Mouse (Mus musculus) kidney, postnatal 0 days (tissue): Measurements from ENCODE around the gene Aloxe3. TPM values are rescaled to one million over a fixed set of nuclear protein-coding genes. Genes with fewer than 3 reads are reported as not detected.
A peak's percentile ranks its signal among the peaks of the same experiment; 100 is the strongest.

Experiments
- ATAC-seq: fragments of 200-750 bp; cut with Nextera tagmentation; replicated peaks from 2 replicates; pipeline ENCODE4 v1.8.0; 2017; ENCODE audit warnings: low read depth, moderate number of reproducible peaks, moderate TSS enrichment, moderate library complexity; ENCODE audit not compliant: low FRiP score
- DNase-seq: peaks from one replicate; pipeline ENCODE4 v3.0.0-alpha.2; 2016; ENCODE audit warnings: low spot score
- H3K27ac ChIP-seq: fragments of 300-500 bp; sonication (generic); 2 replicates; pipeline ENCODE4 v1.5.1; 2014; ENCODE audit warnings: mild to moderate bottlenecking
- H3K27me3 ChIP-seq: fragments of 300-500 bp; sonication (generic); 2 replicates; pipeline ENCODE4 v1.6.1; 2014; ENCODE audit warnings: low read length, mixed read lengths; ENCODE audit not compliant: insufficient read depth
- H3K36me3 ChIP-seq: fragments of 300-500 bp; sonication (generic); 2 replicates; pipeline ENCODE4 v1.6.1; 2014; ENCODE audit warnings: low read length, mixed read lengths; ENCODE audit not compliant: insufficient read depth
- H3K4me1 ChIP-seq: fragments of 300-500 bp; sonication (generic); replicated peaks from 2 replicates; pipeline ENCODE4 v1.6.1; 2014; ENCODE audit warnings: antibody characterized with exemption, low read length, mixed read lengths; ENCODE audit not compliant: insufficient read depth
- H3K4me2 ChIP-seq: fragments of 300-500 bp; sonication (generic); 2 replicates; pipeline ENCODE4 v1.6.1; 2014; ENCODE audit warnings: mild to moderate bottlenecking, low read length, moderate library complexity, mixed read lengths
- H3K4me3 ChIP-seq: fragments of 300-500 bp; sonication (generic); replicated peaks from 2 replicates; pipeline ENCODE4 v1.5.1; 2014; ENCODE audit warnings: low read depth, low read length
- H3K9ac ChIP-seq: fragments of 300-500 bp; sonication (generic); 2 replicates; pipeline ENCODE4 v1.6.1; 2014; ENCODE audit warnings: low read depth, low read length
- H3K9me3 ChIP-seq: fragments of 300-500 bp; sonication (generic); replicated peaks from 2 replicates; pipeline ENCODE4 v1.6.1; 2016; ENCODE audit warnings: low read length, inconsistent platforms, mixed read lengths
- CTCF ChIP-seq: IDR thresholded peaks from 2 replicates; pipeline ENCODE4 v1.5.1; 2016; ENCODE audit warnings: antibody characterized with exemption, low read depth, mild to moderate bottlenecking, moderate library complexity
- WGBS: fragments of 180-500 bp; shearing (Covaris S2); extraction: QIAGEN DNeasy Blood & Tissue Kit; methylation state at CpG from one replicate; pipeline ENCODE4 v1.1.7; 2014; 5-methylcytosine and 5-hydroxymethylcytosine counted together
- polyA plus RNA-seq: library from polyadenylated mRNA; unstranded; fragments of >200 nt; fragmentation: Nextera tagmentation; extraction: Ambion mirVana; gene quantifications from 2 replicates; pipeline ENCODE4 v1.2.1, GENCODE M21; 2015

Aloxe3 gene
- polyA plus RNA-seq, 1 experiment from 2014 or later = 0.54 TPM

DNA sequence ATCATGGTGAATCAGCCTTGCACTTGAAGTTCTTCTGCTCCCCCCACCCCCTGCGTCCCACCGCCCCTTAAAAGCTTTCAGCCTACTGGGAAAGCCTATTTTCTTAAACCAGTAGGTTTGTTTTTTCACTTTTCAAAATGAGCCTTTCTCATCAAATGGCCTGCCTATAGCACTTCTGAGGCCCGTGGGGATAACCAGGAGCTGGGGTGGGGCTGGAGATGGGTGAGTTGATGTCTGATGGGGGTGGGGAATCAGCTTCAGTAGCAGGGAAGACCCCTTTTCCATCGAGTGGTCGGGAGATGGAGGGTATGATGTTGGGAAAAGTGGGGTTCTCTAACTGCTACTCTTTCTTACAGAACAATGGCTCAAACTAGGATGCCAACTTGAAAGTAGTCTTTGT, 8.9 kb upstream of the Aloxe3 start:
- H3K9ac ChIP-seq = no peak overlapping the region
- no peaks in the 10 kb centered on the region for H3K9me3 ChIP-seq
- H3K4me1 ChIP-seq = peaks cover 12% of the 10 kb centered on the region
- DNase-seq (no peak), ATAC-seq (no peak)
- no peaks in the 10 kb centered on the region for H3K36me3 ChIP-seq
- 42% methylated on average over 5 of the region's 5 CpGs for WGBS
- no peaks in the 10 kb centered on the region for H3K27me3 ChIP-seq
- no peak overlapping the region for H3K4me2 ChIP-seq
- TF ChIP-seq CTCF = no peak
- no peak overlapping the region for H3K27ac ChIP-seq
- no peak overlapping the region for H3K4me3 ChIP-seq

DNA sequence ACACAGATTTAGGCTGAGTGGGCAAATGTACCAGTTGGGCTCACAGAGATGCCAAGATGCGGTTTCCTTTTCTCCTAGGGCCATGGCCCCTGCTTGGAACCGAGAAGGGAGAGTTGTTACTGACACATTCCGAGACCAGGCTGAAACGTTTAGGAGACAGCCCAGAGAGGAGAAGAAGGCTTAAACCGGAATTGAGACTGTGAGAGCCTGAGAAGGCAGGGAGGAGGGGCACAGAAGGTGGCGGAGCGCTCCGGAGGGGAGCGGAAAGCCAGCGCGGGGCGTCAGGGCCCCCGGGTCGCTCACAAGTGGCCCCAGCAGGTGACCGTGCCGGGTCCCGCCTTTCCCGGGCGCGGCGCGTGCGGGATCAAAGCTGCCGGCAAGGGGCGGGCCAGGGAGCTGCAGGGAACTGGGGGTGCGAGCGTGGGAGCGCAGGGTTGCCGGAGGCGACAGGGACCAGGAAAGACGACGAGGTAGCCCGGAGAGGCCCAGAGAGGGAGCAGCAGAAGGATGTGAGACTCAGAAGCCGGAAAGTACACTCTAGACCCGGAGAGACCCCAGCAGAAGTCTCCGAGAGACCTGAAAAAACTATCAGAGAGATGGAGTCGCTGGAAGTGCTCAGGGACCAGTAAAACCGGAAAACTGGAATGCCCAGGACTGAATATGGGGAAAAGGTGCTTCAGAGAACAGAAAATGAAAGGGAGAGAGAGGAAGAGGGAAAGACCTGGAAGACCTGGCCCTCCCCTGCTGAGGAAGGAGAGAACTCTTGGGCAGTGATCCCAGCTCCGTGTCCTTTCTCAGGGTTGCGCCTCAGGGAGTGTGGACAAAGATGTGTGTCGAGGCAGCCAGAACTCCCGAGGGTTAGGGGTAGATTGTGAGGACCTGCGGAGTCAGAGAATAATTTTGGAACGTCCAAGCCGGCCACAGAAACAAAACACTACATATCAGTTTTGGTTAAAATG, 7.7 kb upstream of the Aloxe3 start:
- DNase-seq (peak; percentile 74), ATAC-seq (0 out of 2 replicates have a peak, but pooled peaks have one; percentile 2)
- peaks cover 12% of the 10 kb centered on the region for H3K4me1 ChIP-seq
- H3K4me3 ChIP-seq = peak overlapping the region; percentile 80
- H3K4me2 ChIP-seq = peak overlapping the region; percentile 95
- H3K36me3 ChIP-seq = no peaks in the 10 kb centered on the region
- WGBS = under 1% methylated on average over 45 of the region's 45 CpGs
- peak overlapping the region; percentile 75 for H3K9ac ChIP-seq
- H3K27me3 ChIP-seq = no peaks in the 10 kb centered on the region
- TF ChIP-seq CTCF = no peak
- H3K9me3 ChIP-seq = no peaks in the 10 kb centered on the region
- H3K27ac ChIP-seq = peak overlapping the region; percentile 78

DNA sequence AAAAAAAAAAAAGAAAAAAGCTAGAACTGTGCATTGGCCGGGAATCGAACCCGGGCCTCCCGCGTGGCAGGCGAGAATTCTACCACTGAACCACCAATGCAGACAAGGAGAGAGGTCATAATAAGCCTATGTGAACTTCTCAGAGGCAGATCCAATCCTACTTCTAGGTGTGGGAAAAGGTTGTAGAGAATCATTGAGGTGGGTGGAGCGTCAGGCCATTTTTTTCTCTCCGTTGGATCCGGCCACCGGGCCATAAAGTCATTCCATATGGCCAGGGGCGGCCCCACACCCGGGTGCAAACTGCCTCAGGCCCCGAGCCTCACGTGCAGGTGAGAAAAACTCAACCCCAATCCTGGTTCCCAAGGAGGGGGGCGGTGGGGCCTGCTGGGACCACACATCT, 6.9 kb upstream of the Aloxe3 start:
- Histone ChIP-seq H3K9me3 (no peaks in the 10 kb centered on the region), H3K27ac (no peak overlapping the region), H3K4me1 (peaks cover 12% of the 10 kb centered on the region), H3K9ac (no peak overlapping the region), H3K4me3 (peak overlapping the region; percentile 80), H3K36me3 (no peaks in the 10 kb centered on the region), H3K27me3 (no peaks in the 10 kb centered on the region), H3K4me2 (peak overlapping the region; percentile 95)
- 0% methylated on average over 15 of the region's 15 CpGs for WGBS
- no peak; the same call in 1 of the 2 replicates for ATAC-seq
- peak; percentile 89 for DNase-seq
- TF ChIP-seq CTCF = no peak

GRCm38 (mm10) chr11:69119446-69120155, 6.1 kb upstream of the Aloxe3 start:
- H3K4me1 ChIP-seq = peaks cover 12% of the 10 kb centered on the region
- DNase-seq (no peak), ATAC-seq (no peak)
- no peaks in the 10 kb centered on the region for H3K27me3 ChIP-seq
- peak overlapping the region; percentile 92 for H3K4me2 ChIP-seq
- H3K4me3 ChIP-seq = peak overlapping the region; percentile 66; the same call in 1 of the 2 replicates
- WGBS = 44% methylated on average over 14 of the region's 14 CpGs
- H3K9ac ChIP-seq = no peak overlapping the region
- H3K27ac ChIP-seq = no peak overlapping the region
- TF ChIP-seq CTCF = no peak
- no peaks in the 10 kb centered on the region for H3K36me3 ChIP-seq
- H3K9me3 ChIP-seq = no peaks in the 10 kb centered on the region

DNA sequence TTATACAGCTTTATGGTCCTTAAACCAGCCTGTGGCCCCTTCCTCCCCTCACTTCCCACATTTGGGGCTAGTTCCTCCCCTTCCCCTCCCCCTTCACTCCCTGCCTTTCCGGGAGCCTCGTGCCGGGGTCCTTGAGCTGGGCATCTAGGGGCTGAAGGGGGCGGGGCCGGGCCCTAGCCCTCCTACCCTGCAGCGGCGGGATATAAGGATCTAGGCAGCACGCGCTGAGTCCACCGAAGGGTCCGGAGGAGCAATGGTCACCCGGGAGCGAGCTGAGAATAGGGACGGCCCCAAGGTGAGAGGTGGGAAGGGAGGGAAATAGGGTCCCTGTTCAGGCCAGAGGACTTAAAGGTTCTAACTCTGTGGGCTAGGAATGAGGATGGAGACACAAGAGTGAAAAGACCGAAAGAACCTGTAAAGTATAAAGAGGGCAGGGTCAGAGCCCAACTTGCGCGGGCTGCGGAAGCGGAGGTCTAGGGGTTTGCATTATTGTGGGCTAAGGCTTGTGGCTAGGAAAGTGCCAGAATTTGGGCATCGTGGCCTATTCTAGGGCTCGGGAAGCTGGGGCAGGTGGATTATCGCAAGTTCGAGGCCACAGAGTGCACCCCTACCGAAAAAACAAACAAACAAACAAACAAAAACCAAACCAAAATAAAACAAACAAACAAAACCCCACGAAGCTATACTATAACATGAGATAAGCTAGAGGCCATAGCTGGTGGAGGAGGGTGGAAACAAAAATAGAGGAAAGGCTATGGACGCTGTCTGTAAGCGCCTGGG, 5.3 kb upstream of the Aloxe3 start, which contains the start of gene Hes7:
Gene Hes7 (plus strand): TSS at position 184 of the 780 bp plus-strand sequence.
- no peak for ATAC-seq
- peak within 1 kb of the TSS; percentile 67; the same call in 1 of the 2 replicates for H3K9ac ChIP-seq

More for the DNA sequence above, 5.3 kb upstream of the Aloxe3 start, which contains the start of gene Hes7:
- TF ChIP-seq CTCF = no peak
- WGBS = 4% methylated on average over 27 of the region's 27 CpGs
- Histone ChIP-seq H3K36me3 (no peaks in the 10 kb centered on the region), H3K4me2 (peak within 1 kb of the TSS; percentile 95), H3K4me3 (peak within 1 kb of the TSS; percentile 66), H3K27me3 (no peaks in the 10 kb centered on the region), H3K9me3 (no peaks in the 10 kb centered on the region), H3K27ac (no peak within 1 kb of the TSS), H3K4me1 (peaks cover 12% of the 10 kb centered on the region)
- DNase-seq = no peak
